Mouse (Mus musculus): ENCODE results near the gene Hecw2. TPM values are rescaled to one million over a fixed set of nuclear protein-coding genes. Genes with fewer than 3 reads are reported as not detected.

The Hecw2 gene
- polyA plus RNA-seq, 1 experiment from 2014 or later, result 5.5 TPM

GRCm38 (mm10) chr1:53818072-53818862 is 376.7 kb downstream of the Hecw2 start:
- Histone ChIP-seq H3K9ac (no peak overlapping the region), H3K9me3 (no peaks in the 10 kb centered on the region), H3K36me3 (no peaks in the 10 kb centered on the region), H3K4me3 (no peak overlapping the region), H3K27ac (no peak overlapping the region), H3K4me1 (0 out of 2 replicates have a peak, but pooled peaks cover 2% of the 10 kb centered on the region), H3K27me3 (no peaks in the 10 kb centered on the region), H3K4me2 (no peak overlapping the region)
- WGBS, result 42% methylated on average over 3 of the region's 3 CpGs
- no peak for ATAC-seq (ENCODE audit: borderline replicate concordance, extremely low read depth, low FRiP score, low TSS enrichment)

GRCm38 (mm10) chr1:53816353-53816752 is 378.6 kb downstream of the Hecw2 start:
- WGBS, result 72% methylated on average over 2 of the region's 2 CpGs
- ATAC-seq (ENCODE audit: borderline replicate concordance, extremely low read depth, low FRiP score, low TSS enrichment), result no peak
- Histone ChIP-seq H3K9ac (no peak overlapping the region), H3K4me2 (no peak overlapping the region), H3K4me3 (no peak overlapping the region), H3K27ac (no peak overlapping the region), H3K27me3 (no peaks in the 10 kb centered on the region), H3K4me1 (0 out of 2 replicates have a peak, but pooled peaks cover 2% of the 10 kb centered on the region), H3K9me3 (no peaks in the 10 kb centered on the region), H3K36me3 (no peaks in the 10 kb centered on the region)

- Histone ChIP-seq H3K9me3 (no peaks in the 10 kb centered on the region), H3K27me3 (no peaks in the 10 kb centered on the region), H3K27ac (no peak overlapping the region), H3K4me3 (no peak overlapping the region), H3K9ac (no peak overlapping the region), H3K36me3 (no peaks in the 10 kb centered on the region), H3K4me1 (0 out of 2 replicates have a peak, but pooled peaks cover 2% of the 10 kb centered on the region), H3K4me2 (no peak overlapping the region)
- no peak for ATAC-seq (ENCODE audit: borderline replicate concordance, extremely low read depth, low FRiP score, low TSS enrichment)
- WGBS, result 64% methylated on average over 2 of the region's 2 CpGs
Observed at GRCm38 (mm10) chr1:53814077-53814705, 380.8 kb downstream of the Hecw2 start.

- Histone ChIP-seq H3K27ac (no peak overlapping the region), H3K9ac (no peak overlapping the region), H3K9me3 (no peaks in the 10 kb centered on the region), H3K27me3 (no peaks in the 10 kb centered on the region), H3K4me1 (no peaks in the 10 kb centered on the region), H3K4me3 (no peak overlapping the region), H3K4me2 (no peak overlapping the region), H3K36me3 (no peaks in the 10 kb centered on the region)
- ATAC-seq (ENCODE audit: borderline replicate concordance, extremely low read depth, low FRiP score, low TSS enrichment), result no peak
- WGBS, result 82% methylated on average over 4 of the region's 4 CpGs
Observed at GRCm38 (mm10) chr1:53811919-53812318, 383.0 kb downstream of the Hecw2 start.

GRCm38 (mm10) chr1:53808229-53808628 is 386.7 kb downstream of the Hecw2 start:
- Histone ChIP-seq H3K27ac (no peak overlapping the region), H3K36me3 (no peaks in the 10 kb centered on the region), H3K27me3 (no peaks in the 10 kb centered on the region), H3K9me3 (no peaks in the 10 kb centered on the region), H3K4me3 (no peak overlapping the region), H3K9ac (no peak overlapping the region), H3K4me2 (no peak overlapping the region), H3K4me1 (no peaks in the 10 kb centered on the region)
- WGBS, result 71% methylated on average over 2 of the region's 2 CpGs
- no peak for ATAC-seq (ENCODE audit: borderline replicate concordance, extremely low read depth, low FRiP score, low TSS enrichment)

GRCm38 (mm10) chr1:53797811-53798210 is 397.2 kb downstream of the Hecw2 start:
- Histone ChIP-seq H3K4me3 (no peak overlapping the region), H3K27me3 (no peaks in the 10 kb centered on the region), H3K4me1 (no peaks in the 10 kb centered on the region), H3K27ac (no peak overlapping the region), H3K9me3 (no peaks in the 10 kb centered on the region), H3K36me3 (no peaks in the 10 kb centered on the region), H3K4me2 (no peak overlapping the region), H3K9ac (no peak overlapping the region)
- WGBS, result 52% methylated on average over 3 of the region's 3 CpGs
- no peak for ATAC-seq (ENCODE audit: borderline replicate concordance, extremely low read depth, low FRiP score, low TSS enrichment)

- Histone ChIP-seq H3K4me3 (no peak overlapping the region), H3K4me1 (no peaks in the 10 kb centered on the region), H3K36me3 (no peaks in the 10 kb centered on the region), H3K9ac (no peak overlapping the region), H3K9me3 (no peaks in the 10 kb centered on the region), H3K27me3 (no peaks in the 10 kb centered on the region), H3K4me2 (no peak overlapping the region), H3K27ac (no peak overlapping the region)
- ATAC-seq (ENCODE audit: borderline replicate concordance, extremely low read depth, low FRiP score, low TSS enrichment), result no peak
- WGBS, result 65% methylated on average over 5 of the region's 5 CpGs
Observed at GRCm38 (mm10) chr1:53797074-53797473, 397.9 kb downstream of the Hecw2 start.

GRCm38 (mm10) chr1:53796271-53796670 is 398.7 kb downstream of the Hecw2 start:
- H3K4me1 ChIP-seq, result no peaks in the 10 kb centered on the region
- H3K4me2 ChIP-seq, result no peak overlapping the region
- H3K27me3 ChIP-seq, result no peaks in the 10 kb centered on the region
- H3K9me3 ChIP-seq, result no peaks in the 10 kb centered on the region
- 79% methylated on average over 6 of the region's 6 CpGs for WGBS
- H3K4me3 ChIP-seq, result no peak overlapping the region
- no peak overlapping the region for H3K9ac ChIP-seq
- no peak overlapping the region for H3K27ac ChIP-seq
- no peaks in the 10 kb centered on the region for H3K36me3 ChIP-seq
- ATAC-seq (ENCODE audit: borderline replicate concordance, extremely low read depth, low FRiP score, low TSS enrichment), result no peak

GRCm38 (mm10) chr1:53795591-53795990 is 399.4 kb downstream of the Hecw2 start:
- no peaks in the 10 kb centered on the region for H3K27me3 ChIP-seq
- H3K9me3 ChIP-seq, result no peaks in the 10 kb centered on the region
- ATAC-seq (ENCODE audit: borderline replicate concordance, extremely low read depth, low FRiP score, low TSS enrichment), result no peak
- no peak overlapping the region for H3K4me3 ChIP-seq
- 72% methylated on average over 4 of the region's 4 CpGs for WGBS
- H3K27ac ChIP-seq, result no peak overlapping the region
- no peak overlapping the region for H3K4me2 ChIP-seq
- no peaks in the 10 kb centered on the region for H3K4me1 ChIP-seq
- no peak overlapping the region for H3K9ac ChIP-seq
- no peaks in the 10 kb centered on the region for H3K36me3 ChIP-seq

- Histone ChIP-seq H3K4me3 (no peak overlapping the region), H3K27me3 (no peaks in the 10 kb centered on the region), H3K4me2 (no peak overlapping the region), H3K36me3 (no peaks in the 10 kb centered on the region), H3K9me3 (no peaks in the 10 kb centered on the region), H3K27ac (no peak overlapping the region), H3K4me1 (no peaks in the 10 kb centered on the region), H3K9ac (no peak overlapping the region)
- 88% methylated on average over 5 of the region's 5 CpGs for WGBS
- no peak for ATAC-seq (ENCODE audit: borderline replicate concordance, extremely low read depth, low FRiP score, low TSS enrichment)
Observed at GRCm38 (mm10) chr1:53795081-53795480, 399.9 kb downstream of the Hecw2 start.

- no peak for ATAC-seq (ENCODE audit: borderline replicate concordance, extremely low read depth, low FRiP score, low TSS enrichment)
- H3K9ac ChIP-seq, result no peak overlapping the region
- no peak overlapping the region for H3K27ac ChIP-seq
- H3K9me3 ChIP-seq, result no peaks in the 10 kb centered on the region
- H3K4me2 ChIP-seq, result no peak overlapping the region
- H3K27me3 ChIP-seq, result no peaks in the 10 kb centered on the region
- no peaks in the 10 kb centered on the region for H3K36me3 ChIP-seq
- WGBS, result 61% methylated on average over 2 of the region's 2 CpGs
- H3K4me3 ChIP-seq, result no peak overlapping the region
- H3K4me1 ChIP-seq, result no peaks in the 10 kb centered on the region
Observed at GRCm38 (mm10) chr1:53794279-53794678, 400.7 kb downstream of the Hecw2 start.

- ATAC-seq (ENCODE audit: borderline replicate concordance, extremely low read depth, low FRiP score, low TSS enrichment), result no peak
- H3K4me2 ChIP-seq, result no peak overlapping the region
- no peak overlapping the region for H3K27ac ChIP-seq
- no peak overlapping the region for H3K4me3 ChIP-seq
- 67% methylated on average over 2 of the region's 2 CpGs for WGBS
- H3K9me3 ChIP-seq, result no peaks in the 10 kb centered on the region
- no peaks in the 10 kb centered on the region for H3K27me3 ChIP-seq
- no peaks in the 10 kb centered on the region for H3K36me3 ChIP-seq
- no peak overlapping the region for H3K9ac ChIP-seq
- no peaks in the 10 kb centered on the region for H3K4me1 ChIP-seq
Observed at GRCm38 (mm10) chr1:53791343-53791742, 403.6 kb downstream of the Hecw2 start.

All from lung, embryonic 15.5 days (tissue).